Mouse (Mus musculus) induced T-regulatory cell, adult 2 months (primary cell): ENCODE measurements around the gene Akap13.

Experiments used
- DNase-seq: peaks from one replicate; pipeline ENCODE4 v3.0.0-alpha.2; 2012; ENCODE audit warnings: low read depth

Gene Akap13

DNA sequence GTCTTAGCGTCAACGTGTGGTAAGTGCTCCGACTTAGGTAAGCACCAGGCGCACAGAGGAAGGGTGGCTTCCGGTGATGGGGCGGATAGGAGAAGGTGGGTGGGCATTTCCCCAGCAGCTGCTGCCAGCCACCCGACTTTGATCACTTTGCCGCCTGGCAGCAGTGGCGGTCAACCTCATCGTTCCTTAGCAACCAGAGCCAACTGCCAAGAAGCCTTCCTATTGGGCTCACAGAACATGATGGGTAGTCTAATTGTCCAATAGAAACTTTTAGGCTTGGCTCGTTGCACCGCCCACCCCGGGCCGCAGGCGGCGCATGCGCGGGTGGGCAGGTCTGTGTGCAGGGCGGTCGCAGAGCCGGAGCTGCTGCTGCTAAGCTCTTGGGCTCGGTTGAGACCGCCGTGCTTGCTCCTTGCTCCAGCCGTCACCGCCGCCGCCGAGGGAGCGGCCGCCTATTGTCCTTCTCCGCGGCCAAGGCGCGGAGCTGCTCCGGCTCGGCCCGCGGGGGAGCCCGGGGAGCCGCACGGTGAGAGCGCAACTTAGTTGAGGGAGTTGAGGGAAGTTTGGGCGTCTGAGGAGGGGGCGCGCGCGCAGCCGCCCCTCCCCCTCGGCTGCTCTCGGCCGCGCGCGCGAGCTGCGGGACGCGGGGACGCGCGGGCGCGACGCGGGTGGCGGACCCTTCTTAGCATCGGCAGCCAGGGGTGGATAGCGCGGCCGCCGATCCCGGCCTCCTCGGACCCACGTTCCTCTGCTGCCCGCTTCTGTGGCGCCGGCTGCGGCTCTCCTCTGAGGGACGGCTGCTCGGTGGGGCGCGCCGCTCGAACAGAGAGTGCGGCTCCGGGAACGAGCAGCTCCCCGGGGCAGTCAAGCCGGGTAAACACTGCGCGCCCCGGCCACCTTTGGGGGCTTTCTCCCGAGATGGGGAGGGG lies at the start of gene Akap13:
Akap13 (plus strand) TSS at position 312 of the 929 bp plus-strand sequence.
- peak; percentile 98 for DNase-seq

- DNase-seq: no peak
Measured at GRCm38 (mm10) chr7:75410641-75411040, 44.7 kb upstream of the Akap13 start.

GRCm38 (mm10) chr7:75411226-75411625 lies 44.1 kb upstream of the Akap13 start:
- no peak for DNase-seq

GRCm38 (mm10) chr7:75412011-75412510 lies 43.3 kb upstream of the Akap13 start:
- DNase-seq: no peak

DNA sequence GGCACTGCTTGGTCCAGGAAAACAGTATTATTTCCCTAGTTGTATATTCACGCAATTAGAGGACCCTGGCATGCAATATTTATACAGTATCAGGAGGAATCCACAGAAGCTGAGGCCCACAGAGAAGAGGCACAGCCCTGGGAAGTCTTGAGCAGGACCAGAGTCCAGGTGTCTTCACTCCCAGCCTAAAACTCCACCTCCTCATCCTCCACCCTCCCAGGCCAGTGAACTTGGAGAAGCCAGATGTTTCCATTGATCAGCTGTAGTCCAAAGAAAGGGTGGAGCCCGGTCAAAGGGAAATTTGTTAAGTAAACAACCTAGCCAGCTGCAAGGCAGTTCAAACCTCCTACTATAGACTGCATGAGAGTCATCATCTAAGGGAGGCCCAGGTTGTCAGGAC lies 42.8 kb upstream of the Akap13 start:
- no peak for DNase-seq

DNA sequence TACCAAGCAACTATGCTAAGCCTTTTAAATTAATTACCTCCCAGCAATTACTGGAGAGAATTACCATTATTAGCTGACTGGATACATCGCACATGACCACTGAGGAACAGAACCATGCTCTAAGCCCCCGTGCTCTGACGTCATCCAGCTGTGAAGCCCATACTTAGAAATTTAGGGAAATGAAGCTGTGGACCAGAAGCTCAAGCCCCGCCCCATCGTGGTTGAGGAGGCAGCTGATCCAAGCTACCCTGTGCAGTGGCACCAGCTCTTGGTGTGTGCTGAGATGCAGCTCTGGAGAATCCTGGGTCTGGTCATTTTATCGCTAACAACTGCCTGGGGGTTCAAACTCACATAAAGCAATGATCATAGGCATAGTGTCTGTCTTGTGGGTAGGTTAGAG lies 41.4 kb upstream of the Akap13 start:
- no peak for DNase-seq

- no peak for DNase-seq
Measured at GRCm38 (mm10) chr7:75414316-75414715, 41.0 kb upstream of the Akap13 start.

GRCm38 (mm10) chr7:75415166-75415881 lies 40.0 kb upstream of the Akap13 start:
- no peak for DNase-seq

- peak; percentile 48 for DNase-seq
Measured at GRCm38 (mm10) chr7:75415882-75416585, 39.3 kb upstream of the Akap13 start.

DNA sequence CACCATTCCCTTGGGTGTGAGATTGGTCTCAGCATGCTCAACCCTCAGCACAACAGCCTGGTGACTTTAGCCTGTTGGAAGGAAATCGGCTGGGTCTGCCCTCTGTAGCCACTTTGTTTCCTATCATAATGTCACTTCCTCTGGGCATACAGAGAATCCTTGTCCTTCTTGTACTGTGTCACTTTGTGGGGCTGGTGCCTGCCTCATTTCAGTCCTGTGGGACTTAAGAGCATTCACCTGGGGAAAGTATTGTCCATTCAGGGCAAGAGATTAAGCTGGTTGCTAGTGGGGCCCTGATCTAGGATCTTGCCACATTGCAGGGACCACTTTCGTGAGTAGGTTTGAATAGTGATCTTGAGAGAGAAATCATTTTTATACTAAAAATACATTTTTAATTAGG lies 34.4 kb upstream of the Akap13 start:
- no peak for DNase-seq

GRCm38 (mm10) chr7:75424121-75424520 lies 31.2 kb upstream of the Akap13 start:
- no peak for DNase-seq

DNA sequence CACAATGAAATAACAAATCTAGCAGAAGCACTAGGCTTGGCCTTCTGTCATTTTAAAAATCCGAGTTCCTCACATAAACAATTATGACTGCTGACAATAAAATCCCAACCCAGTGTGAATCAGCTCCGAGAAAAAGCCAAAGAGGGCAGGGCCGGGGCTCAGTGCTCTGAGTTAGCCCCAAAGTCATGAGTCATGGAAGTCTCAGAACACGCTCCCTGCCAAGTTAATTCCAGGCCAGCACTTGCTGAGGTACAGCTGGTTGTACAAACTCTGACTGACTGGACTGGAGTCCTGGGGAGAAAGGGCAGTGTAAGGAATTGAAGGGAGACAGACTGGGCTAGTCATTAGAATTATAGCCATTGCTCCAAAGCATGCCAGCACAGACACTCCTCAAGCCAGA lies 28.0 kb upstream of the Akap13 start:
- DNase-seq: no peak

DNA sequence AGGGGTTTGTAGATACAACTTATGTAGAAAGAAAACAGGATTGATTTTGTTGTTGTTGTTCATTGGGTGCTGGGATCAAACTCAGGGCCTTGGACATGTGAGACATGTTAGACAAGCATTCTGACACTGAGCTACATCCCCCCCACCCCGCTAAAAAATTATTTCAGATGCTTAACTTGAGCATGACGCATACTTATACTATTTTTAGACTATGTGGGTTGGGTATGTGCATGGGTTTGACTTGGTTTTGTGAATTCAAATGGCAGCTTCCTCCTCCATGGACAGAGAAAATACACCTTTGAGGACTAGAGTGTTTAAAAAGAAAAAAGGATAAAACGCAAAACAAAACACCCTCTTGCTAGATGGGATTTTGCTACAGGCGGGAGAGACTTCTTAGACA lies 26.4 kb upstream of the Akap13 start:
- DNase-seq: no peak

- no peak for DNase-seq
Measured at GRCm38 (mm10) chr7:75430550-75430949, 24.8 kb upstream of the Akap13 start.

DNA sequence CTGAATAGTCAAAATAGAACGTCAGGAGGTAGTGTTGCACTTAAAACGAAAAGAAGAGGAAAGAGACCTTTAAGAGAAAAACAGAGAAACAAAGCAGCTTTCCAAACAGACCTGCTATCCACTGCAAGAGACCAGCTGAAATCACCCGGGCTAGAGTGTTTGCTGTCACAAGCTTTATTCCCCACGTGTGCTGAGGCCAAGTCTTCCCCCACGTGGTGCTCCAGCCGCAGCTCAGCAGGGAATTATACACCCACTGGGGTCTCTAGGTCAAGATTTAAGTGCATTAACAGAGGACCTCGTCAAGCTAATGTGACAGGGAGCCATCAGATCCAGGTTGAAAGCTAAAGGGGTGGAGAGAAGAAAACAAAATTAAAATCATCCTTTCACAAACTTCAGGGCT lies 24.3 kb upstream of the Akap13 start:
- DNase-seq: no peak

- no peak for DNase-seq
Measured at GRCm38 (mm10) chr7:75432046-75432445, 23.3 kb upstream of the Akap13 start.

DNA sequence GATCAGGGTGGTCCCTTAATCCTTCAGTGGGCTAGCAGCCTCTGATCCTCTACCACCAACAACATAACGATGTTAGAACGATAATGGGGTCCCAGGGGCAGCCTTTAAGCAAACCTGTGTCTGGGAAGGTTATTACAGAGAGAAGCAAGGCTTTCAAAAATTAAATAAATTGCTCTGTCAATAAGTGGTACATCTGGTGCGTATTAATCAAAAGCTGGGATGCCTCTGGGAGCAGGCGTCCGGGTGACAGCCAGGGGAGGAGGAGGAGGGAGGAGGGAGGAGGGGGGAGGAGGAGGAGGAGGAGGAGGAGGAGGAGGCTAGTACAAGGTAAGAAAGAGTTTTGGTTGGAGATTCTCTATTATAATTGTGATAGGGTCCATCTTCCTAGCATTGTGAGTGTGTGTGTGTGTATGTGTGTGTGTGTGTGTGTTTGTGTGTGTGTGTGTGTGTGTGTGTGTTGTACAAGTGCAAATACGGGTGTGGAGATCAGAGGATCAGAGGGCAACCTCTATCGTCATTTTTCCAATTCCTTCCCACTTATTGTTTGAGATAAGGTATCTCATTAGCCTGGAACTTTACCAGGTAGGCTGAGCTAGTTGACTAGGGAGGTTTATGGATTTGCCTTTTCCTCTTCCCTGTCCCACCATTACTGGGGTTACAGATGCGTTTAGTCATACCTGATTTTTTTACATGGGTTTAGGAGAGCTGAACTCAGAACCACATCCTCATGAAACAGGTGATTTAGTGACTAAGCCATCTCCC lies 18.7 kb upstream of the Akap13 start:
- DNase-seq: no peak

GRCm38 (mm10) chr7:75439570-75439969 lies 15.8 kb upstream of the Akap13 start:
- no peak for DNase-seq

DNA sequence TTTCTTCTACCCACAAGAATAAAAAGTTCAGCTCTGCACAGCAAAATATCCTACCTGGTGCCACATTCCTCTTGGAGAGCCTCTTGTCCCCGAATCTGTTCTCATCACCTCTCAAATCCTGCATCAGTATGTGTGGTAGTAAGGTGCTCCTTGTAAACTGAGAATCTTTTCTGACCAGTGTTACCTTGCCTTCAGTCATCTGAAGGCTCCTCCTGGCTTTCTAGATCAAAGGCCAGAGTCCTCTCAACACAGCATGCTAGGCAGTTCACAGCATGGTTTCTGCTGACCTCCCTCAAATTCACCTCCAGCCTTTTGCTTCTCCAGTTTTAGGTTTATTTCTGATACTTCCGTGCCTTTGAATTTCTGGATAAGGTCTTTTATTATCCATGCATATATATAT lies 15.1 kb upstream of the Akap13 start:
- no peak for DNase-seq

DNA sequence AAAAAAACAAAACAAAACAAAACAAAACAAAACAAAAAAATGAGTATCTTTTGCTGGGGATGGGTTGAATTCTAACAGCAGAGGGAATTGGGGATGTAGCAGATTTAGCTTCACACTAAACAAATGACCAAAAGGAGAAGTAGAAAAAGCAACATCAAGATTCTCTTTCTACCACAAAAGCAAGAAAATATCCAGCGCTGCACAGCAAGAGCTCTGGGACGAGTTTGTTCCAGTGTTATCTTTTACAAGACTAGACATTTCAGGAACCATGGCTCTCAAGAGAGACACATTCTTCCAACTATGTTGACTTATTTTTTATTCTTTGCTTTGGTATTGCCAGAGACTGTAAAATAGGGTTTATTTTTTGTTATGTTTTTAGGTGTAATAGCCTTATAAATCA lies 13.4 kb upstream of the Akap13 start:
- DNase-seq: no peak

DNA sequence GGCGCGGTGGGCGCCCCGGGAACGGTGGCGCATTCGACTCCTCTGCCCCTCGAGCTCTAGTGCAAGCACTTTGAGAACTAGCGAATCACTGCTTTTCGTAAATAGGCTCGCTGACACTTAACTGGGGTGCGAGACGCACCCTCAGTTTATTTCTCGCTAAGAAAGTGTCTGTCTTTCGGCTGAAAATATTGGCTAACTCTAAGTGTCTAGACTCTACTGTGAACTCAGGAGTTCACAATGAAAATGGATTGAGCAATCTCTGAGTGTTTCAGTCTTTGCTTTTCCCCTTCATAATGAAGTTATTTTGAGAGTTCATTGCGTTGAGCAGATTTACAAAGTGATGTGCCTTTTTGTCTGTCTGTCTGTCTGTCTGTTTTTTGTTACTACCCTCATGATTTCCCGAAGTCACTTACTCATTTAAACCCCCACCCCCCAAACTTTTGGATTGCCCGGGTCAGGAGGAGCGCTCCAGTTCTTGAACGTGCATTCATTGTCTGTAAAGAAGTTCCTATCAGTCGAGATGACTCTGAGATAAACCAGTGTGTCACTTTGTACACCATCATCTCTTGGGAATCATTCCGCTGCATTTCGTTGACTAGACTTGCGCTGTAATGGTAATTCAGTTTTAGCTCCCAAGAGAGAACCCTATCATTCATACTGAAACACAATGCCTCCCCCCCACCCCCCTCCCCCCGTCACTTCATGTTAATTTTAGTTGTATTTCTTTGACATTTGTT lies 986 bp downstream of the Akap13 start:
- DNase-seq: peak; percentile 68
